Mouse (Mus musculus) stomach, adult 2 months (tissue): ENCODE data around the gene Sgce. TPM values are rescaled to one million over a fixed set of nuclear protein-coding genes. Genes with fewer than 3 reads are reported as not detected.

Experiments
- polyA plus RNA-seq: library from polyadenylated mRNA; depleted of rRNA; stranded (reverse); fragments of >200 nt; gene quantifications from 2 replicates; pipeline ENCODE4 v1.2.3, GENCODE M21; 2012; rRNA removed

Sgce gene
- polyA plus RNA-seq, result 3.0 and 4.4 TPM in 2 replicates

GRCm38 (mm10) chr6:4746696-4747439 lies at the start of gene Sgce, which contains the start of gene Peg10:
Sgce (minus strand) TSS chr6:4747207.
Peg10 (plus strand) TSS chr6:4747306.

Other genes starting within 250 kb of the Sgce start
- gene Col1a2, start 242.4 kb downstream of the Sgce start, polyA plus RNA-seq, result 50.4 and 120 TPM in 2 replicates
- gene Casd1, start 146.4 kb downstream of the Sgce start, polyA plus RNA-seq, result 2.7 and 6.1 TPM in 2 replicates
- gene Peg10, start 99 bp upstream of the Sgce start, polyA plus RNA-seq, result 0.40 and 0.49 TPM in 2 replicates
- gene Ppp1r9a, start 155.7 kb upstream of the Sgce start, polyA plus RNA-seq, result 0.39 and 0.81 TPM in 2 replicates